Mouse (Mus musculus): Measurements from ENCODE around the gene Ttc16. TPM values are rescaled to one million over a fixed set of nuclear protein-coding genes. Genes with fewer than 3 reads are reported as not detected.

Gene Ttc16
- polyA plus RNA-seq, 1 experiment, result 1.1 TPM

- no peak overlapping the region for H3K27ac ChIP-seq (ENCODE audit: insufficient read depth, low read depth, low read length)
- no peak for DNase-seq
- WGBS, result 93% methylated on average over 3 of the region's 3 CpGs
- H3K4me3 ChIP-seq (ENCODE audit: insufficient read depth, low read depth, low read length), result no peak overlapping the region
- H3K27me3 ChIP-seq (replicated peaks; ENCODE audit: control insufficient read depth, insufficient read depth, low read length), result no peaks in the 10 kb centered on the region
- H3K36me3 ChIP-seq (ENCODE audit: control insufficient read depth, insufficient read depth, low read length), result no peaks in the 10 kb centered on the region
- TF ChIP-seq POLR2A (IDR thresholded peaks at IDR 0.05; ENCODE audit: low read depth, low read length) (no peak), CTCF (conservative IDR thresholded peaks at IDR 0.05; ENCODE audit: insufficient read depth, insufficient read length, low read depth, low read length) (no peak)
- peaks cover 2% of the 10 kb centered on the region; the same call in 1 of the 2 replicates for H3K4me1 ChIP-seq (ENCODE audit: control insufficient read depth, insufficient read depth, low read length)
These were observed 55.4 kb downstream of the Ttc16 start for GRCm38 (mm10) chr2:32720053-32720452.

DNA sequence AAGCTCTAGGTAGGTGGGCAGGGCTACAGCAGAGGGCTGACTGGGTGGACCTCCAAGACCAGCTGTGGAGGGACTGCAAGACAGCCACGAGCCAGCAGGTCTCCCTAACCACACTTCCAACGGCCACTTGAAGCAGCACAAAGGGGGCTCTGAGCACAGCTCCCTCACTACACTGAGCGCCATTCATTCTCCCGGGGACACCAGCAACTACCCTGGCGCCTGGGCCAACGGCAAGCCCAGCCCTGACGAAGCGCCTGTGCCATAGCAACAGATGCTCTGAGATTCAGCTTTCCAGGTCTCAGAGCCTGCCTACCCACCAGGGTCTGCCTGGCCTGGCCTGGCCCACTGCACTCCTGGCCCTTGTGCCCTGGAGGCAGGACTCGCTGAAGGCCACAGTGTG is 56.7 kb downstream of the Ttc16 start:
- Histone ChIP-seq H3K27ac (ENCODE audit: insufficient read depth, low read depth, low read length) (no peak overlapping the region), H3K27me3 (replicated peaks; ENCODE audit: control insufficient read depth, insufficient read depth, low read length) (no peaks in the 10 kb centered on the region), H3K4me1 (ENCODE audit: control insufficient read depth, insufficient read depth, low read length) (no peaks in the 10 kb centered on the region), H3K4me3 (ENCODE audit: insufficient read depth, low read depth, low read length) (no peak overlapping the region), H3K36me3 (ENCODE audit: control insufficient read depth, insufficient read depth, low read length) (no peaks in the 10 kb centered on the region)
- 72% methylated on average over 9 of the region's 9 CpGs for WGBS
- no peak for DNase-seq
- TF ChIP-seq CTCF (conservative IDR thresholded peaks at IDR 0.05; ENCODE audit: insufficient read depth, insufficient read length, low read depth, low read length) (no peak), POLR2A (IDR thresholded peaks at IDR 0.05; ENCODE audit: low read depth, low read length) (no peak)

- H3K36me3 ChIP-seq (ENCODE audit: control insufficient read depth, insufficient read depth, low read length), result peaks cover under 1% of the 10 kb centered on the region; the same call in 1 of the 2 replicates
- peaks cover 8% of the 10 kb centered on the region; the same call in 1 of the 2 replicates for H3K4me1 ChIP-seq (ENCODE audit: control insufficient read depth, insufficient read depth, low read length)
- peak; percentile 57 for DNase-seq
- WGBS, result 55% methylated on average over 4 of the region's 4 CpGs
- peak overlapping the region; percentile 1; the same call in 1 of the 2 replicates for H3K27ac ChIP-seq (ENCODE audit: insufficient read depth, low read depth, low read length)
- no peaks in the 10 kb centered on the region for H3K27me3 ChIP-seq (replicated peaks; ENCODE audit: control insufficient read depth, insufficient read depth, low read length)
- TF ChIP-seq POLR2A (IDR thresholded peaks at IDR 0.05; ENCODE audit: low read depth, low read length) (no peak), CTCF (conservative IDR thresholded peaks at IDR 0.05; ENCODE audit: insufficient read depth, insufficient read length, low read depth, low read length) (no peak; the same call in 1 of the 2 replicates)
- H3K4me3 ChIP-seq (ENCODE audit: insufficient read depth, low read depth, low read length), result no peak overlapping the region
These were observed 60.4 kb downstream of the Ttc16 start for GRCm38 (mm10) chr2:32714987-32715425.

GRCm38 (mm10) chr2:32714117-32714986 is 61.1 kb downstream of the Ttc16 start:
- peak; percentile 50 for DNase-seq
- H3K27ac ChIP-seq (ENCODE audit: insufficient read depth, low read depth, low read length), result peak overlapping the region; percentile 63
- H3K27me3 ChIP-seq (replicated peaks; ENCODE audit: control insufficient read depth, insufficient read depth, low read length), result no peaks in the 10 kb centered on the region
- no peak for TF ChIP-seq CTCF (conservative IDR thresholded peaks at IDR 0.05; ENCODE audit: insufficient read depth, insufficient read length, low read depth, low read length)
- no peak for TF ChIP-seq POLR2A (IDR thresholded peaks at IDR 0.05; ENCODE audit: low read depth, low read length)
- H3K4me3 ChIP-seq (ENCODE audit: insufficient read depth, low read depth, low read length), result no peak overlapping the region
- H3K36me3 ChIP-seq (ENCODE audit: control insufficient read depth, insufficient read depth, low read length), result peaks cover 7% of the 10 kb centered on the region
- 42% methylated on average over 11 of the region's 11 CpGs for WGBS
- H3K4me1 ChIP-seq (ENCODE audit: control insufficient read depth, insufficient read depth, low read length), result peaks cover 8% of the 10 kb centered on the region; the same call in 1 of the 2 replicates

GRCm38 (mm10) chr2:32712934-32713817 is 62.3 kb downstream of the Ttc16 start, which contains the start of gene Cdk9:
Cdk9 (minus strand) TSS chr2:32713076.
- Histone ChIP-seq H3K27me3 (replicated peaks; ENCODE audit: control insufficient read depth, insufficient read depth, low read length) (no peaks in the 10 kb centered on the region), H3K4me3 (ENCODE audit: insufficient read depth, low read depth, low read length) (peak within 1 kb of the TSS; percentile 82), H3K36me3 (ENCODE audit: control insufficient read depth, insufficient read depth, low read length) (peaks cover 7% of the 10 kb centered on the region), H3K27ac (ENCODE audit: insufficient read depth, low read depth, low read length) (peak within 1 kb of the TSS; percentile 97), H3K4me1 (ENCODE audit: control insufficient read depth, insufficient read depth, low read length) (peaks cover 8% of the 10 kb centered on the region; the same call in 1 of the 2 replicates)
- WGBS, result under 1% methylated on average over 62 of the region's 79 CpGs
- TF ChIP-seq CTCF (conservative IDR thresholded peaks at IDR 0.05; ENCODE audit: insufficient read depth, insufficient read length, low read depth, low read length) (peak; percentile 93), POLR2A (IDR thresholded peaks at IDR 0.05; ENCODE audit: low read depth, low read length) (no peak)
- peak; percentile 94 for DNase-seq

- WGBS, result 1% methylated on average over 44 of the region's 44 CpGs
- H3K27me3 ChIP-seq (replicated peaks; ENCODE audit: control insufficient read depth, insufficient read depth, low read length), result no peaks in the 10 kb centered on the region
- peaks cover 10% of the 10 kb centered on the region for H3K36me3 ChIP-seq (ENCODE audit: control insufficient read depth, insufficient read depth, low read length)
- TF ChIP-seq CTCF (conservative IDR thresholded peaks at IDR 0.05; ENCODE audit: insufficient read depth, insufficient read length, low read depth, low read length), result no peak
- no peak for TF ChIP-seq POLR2A (IDR thresholded peaks at IDR 0.05; ENCODE audit: low read depth, low read length)
- peak overlapping the region; percentile 82 for H3K4me3 ChIP-seq (ENCODE audit: insufficient read depth, low read depth, low read length)
- peak; percentile 96 for DNase-seq
- peaks cover 8% of the 10 kb centered on the region; the same call in 1 of the 2 replicates for H3K4me1 ChIP-seq (ENCODE audit: control insufficient read depth, insufficient read depth, low read length)
- peak overlapping the region; percentile 92 for H3K27ac ChIP-seq (ENCODE audit: insufficient read depth, low read depth, low read length)
These were observed 62.9 kb downstream of the Ttc16 start for GRCm38 (mm10) chr2:32712586-32712933.

Data from kidney, adult 2 months (tissue).